Mouse (Mus musculus): ENCODE data around the gene Paxbp1.

DNA sequence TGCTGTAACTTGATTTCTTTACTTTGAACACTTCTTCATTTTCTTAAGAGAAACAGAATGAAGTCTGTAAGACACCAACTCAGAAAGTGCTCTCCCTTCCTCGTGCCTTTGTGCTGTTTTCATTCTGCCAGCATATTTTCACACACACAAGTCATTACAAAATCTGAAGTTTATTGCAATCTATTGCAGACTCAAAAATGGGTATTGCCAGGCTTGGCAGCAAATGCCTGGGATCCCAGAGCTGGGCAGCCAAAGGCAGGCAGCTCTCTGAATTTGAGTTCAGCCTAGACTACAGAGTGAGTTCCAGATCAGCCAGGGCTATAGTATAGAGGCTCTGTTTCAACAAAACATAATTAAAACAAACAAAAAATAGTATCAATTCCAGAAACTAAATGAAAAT, 1.7 kb downstream of the Paxbp1 start:
- TF ChIP-seq CTCF (IDR thresholded peaks at IDR 0.05; ENCODE audit: borderline replicate concordance, control insufficient read depth, extremely low read depth, insufficient read depth, low read length, poor library complexity) = no peak
- no peak for TF ChIP-seq POLR2A (IDR thresholded peaks at IDR 0.05; ENCODE audit: control insufficient read depth, extremely low read depth, insufficient read depth, low read length, poor library complexity)

All from thymus, adult 2 months (tissue).